8 mouse cellular contexts compared by ENCODE assay signal in the genomic region with DNA sequence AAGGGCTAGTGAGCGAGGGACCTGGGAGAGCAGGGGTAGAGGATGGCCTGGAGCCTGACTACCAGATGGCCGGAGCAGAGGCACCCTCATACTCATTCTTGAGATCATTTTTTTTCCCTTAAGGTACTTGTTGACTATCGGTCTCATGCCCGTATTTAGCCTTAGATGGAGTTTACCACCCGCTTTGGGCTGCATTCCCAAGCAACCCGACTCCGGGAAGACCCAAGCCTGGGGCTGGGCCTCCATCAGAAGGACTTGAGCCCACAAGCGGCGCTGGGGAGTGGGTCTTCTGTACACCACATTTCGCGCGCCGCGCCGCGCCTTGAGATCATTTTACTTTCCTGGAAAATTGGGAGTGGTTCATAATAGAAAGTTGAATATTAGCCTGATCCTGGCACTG.
DNase-seq lines count a peak whose midpoint lies in the region; ATAC-seq lines count a peak whose summit lies in the region.

No protein-coding gene starts in this region.

- H3K9me3 ChIP-seq in hindbrain, embryonic 15.5 days = 0 out of 2 replicates have a peak, but pooled peaks cover 2% of the 10 kb centered on the region

- peak; percentile 78 for ATAC-seq in hindbrain, embryonic 15.5 days (ENCODE audit: low FRiP score, low read depth)

- H3K27ac ChIP-seq in hindbrain, embryonic 15.5 days (replicated peaks) = no peak overlapping the region

- H3K4me3 ChIP-seq in hindbrain, embryonic 15.5 days = no peak overlapping the region

- no peak overlapping the region for H3K4me2 ChIP-seq in hindbrain, embryonic 15.5 days

- WGBS in hindbrain, embryonic 15.5 days = 89% methylated on average over 16 of the region's 16 CpGs

- H3K36me3 ChIP-seq in hindbrain, embryonic 15.5 days = no peaks in the 10 kb centered on the region

- H3K9ac ChIP-seq in hindbrain, embryonic 15.5 days = no peak overlapping the region

- no peaks in the 10 kb centered on the region for H3K27me3 ChIP-seq in hindbrain, embryonic 15.5 days

- no peaks in the 10 kb centered on the region; the same call in 1 of the 2 replicates for H3K4me1 ChIP-seq in hindbrain, embryonic 15.5 days (replicated peaks)

- peak; percentile 98 for DNase-seq in NIH3T3 (ENCODE audit: low read depth)
- DNase-seq in cerebellum, adult 9-11 months = peak; percentile 87
- DNase-seq in frontal cortex, postnatal 36 days (ENCODE audit: low spot score in 2 of 2) = peak; percentile 91 to 97
- DNase-seq in layer of hippocampus, postnatal 25 days (ENCODE audit: extremely low spot score in 1 of 2, low spot score in 1 of 2) = peak; percentile 98 to 100
- peak; percentile 96 for DNase-seq in lung, postnatal 10 days
- DNase-seq in right cerebral cortex, adult 18-20 months = peak; percentile 97
- DNase-seq in urinary bladder, postnatal 10 days (ENCODE audit: low spot score) = peak; percentile 100
